Mouse (Mus musculus): ENCODE measurements around the gene Psmd9.

DNA sequence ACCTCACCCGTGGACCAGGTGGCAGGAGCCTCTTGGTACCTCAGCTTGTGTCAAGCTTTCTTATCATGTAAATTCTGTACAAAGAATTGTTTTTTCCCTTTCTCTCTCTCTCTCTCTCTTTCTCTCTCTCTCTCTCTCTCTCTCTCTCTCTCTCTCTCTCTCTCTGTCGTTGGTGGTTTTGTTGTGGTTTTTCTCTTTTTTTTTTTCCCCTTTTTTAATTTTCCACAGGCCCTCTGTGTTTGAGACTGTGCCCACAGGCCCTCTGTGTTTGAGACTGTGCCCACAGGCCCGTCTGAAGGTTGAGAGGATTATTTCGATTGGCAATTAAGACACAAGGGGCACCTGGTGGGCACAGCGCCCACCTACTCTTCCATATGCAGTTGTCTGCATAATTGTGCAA is 1.6 kb upstream of the Psmd9 start:
- no peak for TF ChIP-seq CTCF (IDR thresholded peaks at IDR 0.05; ENCODE audit: control insufficient read depth, insufficient read depth, low read length)
- no peak for TF ChIP-seq POLR2A (IDR thresholded peaks at IDR 0.05; ENCODE audit: borderline replicate concordance, control insufficient read depth, low read depth, low read length)
